Mouse (Mus musculus): ENCODE measurements around the gene Aplp1.
"Not testable (repeated sequence)": the region's sequence is repeated elsewhere in the genome, so short reads cannot be mapped to it uniquely, and the experiment has no call there.

Aplp1 gene

GRCm38 (mm10) chr7:30444971-30445751, at the start of gene Aplp1:
Aplp1 (minus strand) TSS chr7:30445535.
- peak; percentile 69 for DNase-seq (ENCODE audit: low read depth, low spot score)

GRCm38 (mm10) chr7:30493401-30493931, 48.1 kb upstream of the Aplp1 start, which contains the start of gene Prodh2:
Prodh2 (plus strand) TSS chr7:30493622.
- DNase-seq (ENCODE audit: low read depth, low spot score), result peak; percentile 65

- peak; percentile 83 for DNase-seq (ENCODE audit: low read depth, low spot score)
These were observed 47.4 kb upstream of the Aplp1 start for GRCm38 (mm10) chr7:30492765-30493164.

GRCm38 (mm10) chr7:30490957-30491307, 45.6 kb upstream of the Aplp1 start:
- peak; percentile 50 for DNase-seq (ENCODE audit: low read depth, low spot score)

GRCm38 (mm10) chr7:30490251-30490956, 45.1 kb upstream of the Aplp1 start:
- DNase-seq (ENCODE audit: low read depth, low spot score), result peak; percentile 81

- DNase-seq (ENCODE audit: low read depth, low spot score), result peak; percentile 36
These were observed 38.9 kb upstream of the Aplp1 start for GRCm38 (mm10) chr7:30484250-30484649.

- peak; percentile 30 for DNase-seq (ENCODE audit: low read depth, low spot score)
These were observed 32.4 kb upstream of the Aplp1 start for GRCm38 (mm10) chr7:30477415-30478381.

GRCm38 (mm10) chr7:30476136-30476535, 30.8 kb upstream of the Aplp1 start:
- DNase-seq (ENCODE audit: low read depth, low spot score), result not testable (repeated sequence)

- DNase-seq (ENCODE audit: low read depth, low spot score), result no peak
These were observed 29.7 kb upstream of the Aplp1 start for GRCm38 (mm10) chr7:30474999-30475398.

- DNase-seq (ENCODE audit: low read depth, low spot score), result peak; percentile 82
These were observed 27.1 kb upstream of the Aplp1 start for GRCm38 (mm10) chr7:30472411-30472810.

GRCm38 (mm10) chr7:30464816-30465300, 19.5 kb upstream of the Aplp1 start:
- peak; percentile 95 for DNase-seq (ENCODE audit: low read depth, low spot score)

GRCm38 (mm10) chr7:30463996-30464395, 18.7 kb upstream of the Aplp1 start:
- peak; percentile 62 for DNase-seq (ENCODE audit: low read depth, low spot score)

- DNase-seq (ENCODE audit: low read depth, low spot score), result peak; percentile 93
These were observed 18.2 kb upstream of the Aplp1 start for GRCm38 (mm10) chr7:30463568-30463967.

GRCm38 (mm10) chr7:30459484-30459883, 14.1 kb upstream of the Aplp1 start:
- no peak for DNase-seq (ENCODE audit: low read depth, low spot score)

GRCm38 (mm10) chr7:30457629-30458330, 12.4 kb upstream of the Aplp1 start, which contains the start of the genes Kirrel2 and Nphs1:
Kirrel2 (minus strand) TSS chr7:30457690.
Nphs1 (plus strand) TSS chr7:30458315.
- peak; percentile 54 for DNase-seq (ENCODE audit: low read depth, low spot score)

GRCm38 (mm10) chr7:30456911-30457628, 11.7 kb upstream of the Aplp1 start:
- DNase-seq (ENCODE audit: low read depth, low spot score), result no peak

- no peak for DNase-seq (ENCODE audit: low read depth, low spot score)
These were observed 11.2 kb upstream of the Aplp1 start for GRCm38 (mm10) chr7:30456487-30456886.

- peak; percentile 54 for DNase-seq (ENCODE audit: low read depth, low spot score)
These were observed 8.9 kb upstream of the Aplp1 start for GRCm38 (mm10) chr7:30454259-30454658.

GRCm38 (mm10) chr7:30453766-30454165, 8.4 kb upstream of the Aplp1 start:
- peak; percentile 91 for DNase-seq (ENCODE audit: low read depth, low spot score)

- DNase-seq (ENCODE audit: low read depth, low spot score), result no peak
These were observed 8.0 kb upstream of the Aplp1 start for GRCm38 (mm10) chr7:30453327-30453726.

All from ES-CJ7 (cell line).